Mouse (Mus musculus) intestine, embryonic 14.5 days (tissue): ENCODE measurements at regions not wholly inside any gene's neighbourhood (a gene's known extent, or its start where the extent isn't known, plus 50 kb on each side); places are given as distances from the start of the nearest gene placed in this dataset.

Experiments
- ATAC-seq: fragments of 200-750 bp; cut with Nextera tagmentation; replicated peaks from 2 replicates; pipeline ENCODE4 v1.8.0; 2017; ENCODE audit warnings: low read depth, moderate number of reproducible peaks, moderate TSS enrichment, moderate library complexity; ENCODE audit not compliant: low FRiP score, low TSS enrichment
- DNase-seq: peaks from one replicate; pipeline ENCODE4 v3.0.0-alpha.2; 2018; ENCODE audit warnings: low spot score
- H3K27ac ChIP-seq: fragments of 300-500 bp; sonication (generic); 2 replicates; pipeline ENCODE4 v1.5.1; 2014; ENCODE audit warnings: low read depth, mild to moderate bottlenecking, control low read depth
- H3K27me3 ChIP-seq: fragments of 300-500 bp; sonication (generic); replicated peaks from 2 replicates; pipeline ENCODE4 v1.6.1; 2014; ENCODE audit warnings: low read length, control low read depth; ENCODE audit not compliant: control insufficient read depth, insufficient read depth
- H3K36me3 ChIP-seq: fragments of 300-500 bp; sonication (generic); 2 replicates; pipeline ENCODE4 v1.6.1; 2014; ENCODE audit warnings: low read length, control low read depth; ENCODE audit not compliant: control insufficient read depth, insufficient read depth
- H3K4me1 ChIP-seq: fragments of 300-500 bp; sonication (generic); replicated peaks from 2 replicates; pipeline ENCODE4 v1.6.1; 2014; ENCODE audit warnings: low read length, control low read depth, mixed read lengths; ENCODE audit not compliant: control insufficient read depth, insufficient read depth
- H3K4me2 ChIP-seq: fragments of 300-500 bp; sonication (generic); 2 replicates; pipeline ENCODE4 v1.6.1; 2014; ENCODE audit warnings: low read length
- H3K4me3 ChIP-seq: fragments of 300-500 bp; sonication (generic); 2 replicates; pipeline ENCODE4 v1.5.1; 2014; ENCODE audit warnings: low read depth, low read length, control low read depth, mixed read lengths
- H3K9ac ChIP-seq: fragments of 300-500 bp; sonication (generic); 2 replicates; pipeline ENCODE4 v1.6.1; 2014; ENCODE audit warnings: mild to moderate bottlenecking, low read length
- H3K9me3 ChIP-seq: fragments of 300-500 bp; sonication (generic); 2 replicates; pipeline ENCODE4 v1.6.1; 2016; ENCODE audit warnings: low read length, control low read depth; ENCODE audit not compliant: control insufficient read depth
- WGBS: fragments of 180-500 bp; shearing (Covaris S2); extraction: QIAGEN DNeasy Blood & Tissue Kit; methylation state at CpG from one replicate; pipeline ENCODE4 v1.1.7; 2014; 5-methylcytosine and 5-hydroxymethylcytosine counted together

GRCm38 (mm10) chr6:16281938-16282337 is 561.5 kb downstream of the Mdfic start:
- no peaks in the 10 kb centered on the region for H3K27me3 ChIP-seq
- no peaks in the 10 kb centered on the region for H3K9me3 ChIP-seq
- no peaks in the 10 kb centered on the region for H3K4me1 ChIP-seq
- DNase-seq: no peak
- no peak overlapping the region for H3K9ac ChIP-seq
- WGBS: 85% methylated on average over 6 of the region's 6 CpGs
- H3K27ac ChIP-seq: no peak overlapping the region
- H3K36me3 ChIP-seq: no peaks in the 10 kb centered on the region
- no peak for ATAC-seq
- H3K4me3 ChIP-seq: no peak overlapping the region
- H3K4me2 ChIP-seq: no peak overlapping the region
